In the genomic region with DNA sequence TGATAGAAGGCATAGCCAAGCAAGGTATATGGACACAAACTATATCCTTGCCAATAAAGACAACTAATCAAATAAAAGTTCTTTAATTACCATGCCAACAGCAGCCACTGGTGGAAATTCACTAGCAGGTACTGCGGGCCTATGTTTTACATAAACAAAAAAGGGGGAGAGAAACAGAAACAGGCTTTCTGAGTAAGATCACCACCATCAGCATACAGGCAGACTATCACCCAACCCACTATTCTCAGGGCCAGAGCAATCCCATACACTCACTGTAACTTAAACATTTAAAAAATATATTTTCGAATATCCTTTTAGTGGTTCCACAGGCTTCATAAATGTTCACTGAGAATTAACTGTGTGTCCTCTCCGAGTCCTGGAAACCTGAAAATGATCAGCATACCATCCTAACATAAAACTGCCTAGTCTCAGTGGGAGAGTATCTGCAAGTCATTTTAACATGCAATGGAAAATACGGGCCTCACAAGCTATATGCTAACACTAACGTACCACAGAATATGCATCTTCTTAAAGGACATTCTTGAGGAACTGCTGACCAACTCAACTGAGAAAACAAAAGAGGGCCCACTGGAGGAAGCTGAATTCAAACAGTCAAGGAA, we compare ENCODE assay signal across 32 mouse cellular contexts. TPM values are rescaled to one million over a fixed set of nuclear protein-coding genes. Genes with fewer than 3 reads are reported as not detected.
"Had no signal": no experiment of that assay in that cellular context is flagged by ENCODE, and none has a peak within 500 bp of the region (broad histone marks: within the 10 kb centered on the region; RNA-seq: fewer than 3 reads in every experiment).

No protein-coding gene starts in this region.

- ATAC-seq: liver, embryonic 12.5 days; liver, postnatal 0 days; lung, postnatal 0 days; midbrain, embryonic 13.5 days; midbrain, embryonic 15.5 days; midbrain, embryonic 16.5 days had no signal

- DNase-seq: left cerebral cortex, postnatal 4 days; liver; liver, embryonic 13.5 days; liver, postnatal 0 days; lung, adult 18-20 months; lung, adult 2 months; lung, embryonic 14.5 days; lung, postnatal 10 days; lung, postnatal 14 days; lung, postnatal 36 days; lung, postnatal 4 days; midbrain, embryonic 14.5 days had no signal

- H3K9ac ChIP-seq: limb, embryonic 12.5 days; limb, embryonic 13.5 days; limb, embryonic 15.5 days; liver, embryonic 12.5 days; liver, embryonic 13.5 days; liver, embryonic 14.5 days; liver, embryonic 15.5 days; liver, postnatal 0 days; lung, embryonic 14.5 days; lung, embryonic 15.5 days; midbrain, embryonic 12.5 days; midbrain, embryonic 13.5 days; midbrain, embryonic 15.5 days; neural tube, embryonic 12.5 days had no signal

- H3K4me2 ChIP-seq: limb, embryonic 12.5 days; limb, embryonic 13.5 days; limb, embryonic 15.5 days; liver, embryonic 11.5 days; liver, embryonic 12.5 days; liver, embryonic 13.5 days; liver, embryonic 15.5 days; lung, embryonic 14.5 days; lung, embryonic 15.5 days; midbrain, embryonic 11.5 days; midbrain, embryonic 12.5 days; midbrain, embryonic 13.5 days; midbrain, embryonic 15.5 days; neural tube, embryonic 12.5 days had no signal

- H3K9me3 ChIP-seq: limb, embryonic 10.5 days; limb, embryonic 12.5 days; limb, embryonic 13.5 days; limb, embryonic 15.5 days; liver, embryonic 12.5 days; liver, embryonic 13.5 days; liver, embryonic 15.5 days; lung, embryonic 15.5 days; megakaryocyte, embryonic 14.5 days; midbrain, embryonic 10.5 days; midbrain, embryonic 12.5 days; midbrain, embryonic 13.5 days; midbrain, embryonic 15.5 days; neural tube, embryonic 12.5 days had no signal

- H3K27ac ChIP-seq: limb, embryonic 10.5 days; limb, embryonic 12.5 days; limb, embryonic 13.5 days; limb, embryonic 15.5 days; liver, embryonic 12.5 days; liver, embryonic 13.5 days; liver, embryonic 14.5 days; liver, embryonic 15.5 days; lung, embryonic 15.5 days; macrophage; midbrain, embryonic 10.5 days; midbrain, embryonic 12.5 days; midbrain, embryonic 13.5 days; midbrain, embryonic 15.5 days; neural tube, embryonic 12.5 days had no signal

- H3K27me3 ChIP-seq: limb, embryonic 12.5 days; limb, embryonic 13.5 days; limb, embryonic 15.5 days; liver, embryonic 12.5 days; liver, embryonic 13.5 days; liver, embryonic 15.5 days; lung, embryonic 15.5 days; midbrain, embryonic 12.5 days; midbrain, embryonic 13.5 days; midbrain, embryonic 15.5 days; neural tube, embryonic 12.5 days had no signal

- H3K4me3 ChIP-seq: limb, embryonic 10.5 days; limb, embryonic 12.5 days; limb, embryonic 13.5 days; limb, embryonic 15.5 days; liver, embryonic 12.5 days; liver, embryonic 13.5 days; liver, embryonic 15.5 days; lung, embryonic 15.5 days; megakaryocyte, embryonic 14.5 days; midbrain, embryonic 10.5 days; midbrain, embryonic 12.5 days; midbrain, embryonic 13.5 days; midbrain, embryonic 15.5 days; myocyte; neural tube, embryonic 12.5 days had no signal

- H3K36me3 ChIP-seq: limb, embryonic 10.5 days; limb, embryonic 12.5 days; limb, embryonic 13.5 days; limb, embryonic 15.5 days; liver, embryonic 12.5 days; liver, embryonic 13.5 days; liver, embryonic 15.5 days; lung, embryonic 15.5 days; midbrain, embryonic 10.5 days; midbrain, embryonic 12.5 days; midbrain, embryonic 13.5 days; midbrain, embryonic 15.5 days; neural tube, embryonic 12.5 days had no signal

- H3K4me1 ChIP-seq: liver, embryonic 12.5 days; liver, embryonic 13.5 days; liver, embryonic 15.5 days; lung, embryonic 15.5 days; midbrain, embryonic 12.5 days; midbrain, embryonic 13.5 days; midbrain, embryonic 15.5 days had no signal

RNA-seq across cellular contexts. Expression of a gene that starts 54.5 kb away (rescaled TPM):
- polyA plus RNA-seq: myocyte had no signal
